Mouse (Mus musculus): ENCODE measurements at regions not wholly inside any gene's neighbourhood (a gene's known extent, or its start where the extent isn't known, plus 50 kb on each side); places are given as distances from the start of the nearest gene placed in this dataset.

DNA sequence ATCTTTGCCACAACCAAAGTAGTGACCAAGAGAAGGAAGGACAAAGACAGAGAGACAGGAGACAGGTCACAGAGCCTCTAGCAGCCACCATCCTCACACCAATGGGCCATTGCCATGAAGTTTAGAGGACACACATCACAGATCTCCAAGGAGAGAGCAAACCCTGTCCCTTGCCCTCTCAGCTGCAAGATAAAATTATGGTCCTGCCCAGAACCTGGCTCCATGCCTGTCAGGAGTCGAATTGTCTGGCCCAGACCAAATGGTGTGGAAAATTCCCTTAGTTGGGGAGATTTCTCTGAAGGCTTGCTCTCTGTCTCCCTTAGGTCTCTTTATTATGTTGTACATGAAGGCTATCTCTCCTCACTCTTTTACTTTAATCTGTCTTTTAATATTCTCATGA lies 147.4 kb downstream of the Fam76b start:
- in situ Hi-C loops (cut with MboI, MseI) = no loop called here

DNA sequence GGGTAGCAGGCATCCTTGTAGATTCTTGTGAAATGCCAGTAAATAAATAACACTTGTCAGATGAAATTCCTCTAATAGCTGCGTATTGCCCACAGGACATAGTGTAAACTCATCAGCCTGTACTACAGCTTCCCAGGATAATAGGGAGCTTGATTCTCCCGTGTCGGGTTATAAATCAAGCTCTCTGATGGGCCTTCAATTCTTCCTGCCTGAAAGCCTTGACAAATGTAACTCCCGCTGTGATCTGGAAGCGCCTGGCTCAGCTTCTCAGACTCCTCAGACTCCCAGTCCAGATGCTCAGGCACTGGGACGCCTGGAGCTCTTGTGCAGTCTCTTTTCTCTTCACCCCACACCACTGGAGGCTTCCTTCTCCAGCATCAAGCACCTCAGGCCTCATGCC lies 151.3 kb downstream of the Fam76b start:
- in situ Hi-C loops (cut with MboI, MseI) = no loop called here

DNA sequence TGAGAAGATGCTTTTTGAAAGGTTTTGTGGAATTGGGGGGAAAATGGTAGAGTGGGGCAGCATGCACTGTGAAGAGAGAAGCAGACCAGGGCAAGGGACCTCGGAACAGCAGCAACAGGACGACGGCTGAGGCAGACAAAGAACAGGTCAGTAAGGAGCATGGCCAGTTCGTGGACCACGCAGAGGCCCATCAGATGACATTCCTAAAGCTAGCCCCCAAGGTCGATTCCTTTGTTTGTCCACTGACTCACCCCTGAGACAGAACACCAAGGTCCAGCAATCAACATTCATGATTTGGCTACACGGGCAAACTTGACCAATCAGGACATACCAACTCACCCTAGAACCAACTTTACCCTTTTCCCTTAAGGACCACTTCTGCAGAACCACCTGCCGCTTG lies 160.0 kb downstream of the Fam76b start:
- in situ Hi-C loops (cut with MboI, MseI) = no loop called here

DNA sequence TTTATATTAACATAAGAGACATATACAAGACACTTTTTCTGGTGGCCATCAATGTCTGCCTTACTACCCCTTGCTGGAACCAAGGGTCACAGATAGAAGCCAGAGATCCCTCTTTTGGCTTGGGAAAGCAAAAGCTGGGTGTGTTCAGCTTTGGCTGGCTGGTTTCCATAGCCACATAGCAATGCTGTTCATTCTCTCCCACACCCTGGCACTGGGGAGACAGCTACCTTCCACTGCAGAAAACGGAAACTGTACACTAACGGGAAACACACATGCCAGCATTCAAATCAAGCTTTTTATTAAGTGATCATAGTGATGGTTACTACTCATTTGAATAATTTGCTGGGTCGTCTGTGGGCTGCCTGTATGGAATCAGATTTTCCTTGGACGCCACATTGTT lies 161.4 kb downstream of the Fam76b start:
- in situ Hi-C loops (cut with MboI, MseI) = no loop called here

DNA sequence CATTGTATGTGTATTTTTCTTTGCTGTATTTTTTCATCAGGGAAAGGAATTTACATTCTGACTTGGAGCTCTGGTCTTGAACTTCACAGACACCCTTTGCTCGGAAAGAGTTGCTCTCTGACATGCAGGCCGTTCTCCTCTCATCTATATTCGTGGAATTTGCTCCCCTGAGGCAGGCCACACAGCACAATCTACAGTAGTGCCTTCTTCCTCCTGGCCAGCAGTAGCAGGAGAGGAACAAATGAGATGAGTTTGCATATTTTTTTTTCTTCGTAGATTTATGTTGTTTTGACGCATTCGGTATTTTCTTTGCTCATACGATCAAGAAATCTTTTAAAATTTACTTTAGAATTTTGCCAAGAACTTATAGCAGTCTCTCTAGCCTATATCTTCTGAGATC lies 163.4 kb downstream of the Fam76b start:
- in situ Hi-C loops (cut with MboI, MseI) = no loop called here

DNA sequence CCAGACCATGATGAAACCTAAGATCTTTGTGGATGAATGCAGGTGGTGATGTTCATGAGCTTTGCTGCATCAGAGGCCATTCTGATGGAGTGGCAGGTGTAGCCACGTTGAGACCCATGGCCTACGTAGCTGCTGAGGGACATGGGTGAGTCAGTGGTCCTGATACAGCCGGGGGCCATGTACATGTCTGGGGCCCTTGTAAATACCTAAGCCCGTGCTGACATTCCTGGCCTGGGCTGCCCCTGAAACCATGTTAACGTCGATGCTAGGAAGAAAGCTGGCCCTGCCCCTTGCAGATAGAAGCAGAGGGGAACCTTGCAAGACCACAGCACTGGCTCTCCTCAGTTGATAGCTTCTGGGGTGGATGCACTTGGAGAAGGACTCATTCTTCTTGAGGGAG lies 165.2 kb downstream of the Fam76b start:
- in situ Hi-C loops (cut with MboI, MseI) = no loop called here

DNA sequence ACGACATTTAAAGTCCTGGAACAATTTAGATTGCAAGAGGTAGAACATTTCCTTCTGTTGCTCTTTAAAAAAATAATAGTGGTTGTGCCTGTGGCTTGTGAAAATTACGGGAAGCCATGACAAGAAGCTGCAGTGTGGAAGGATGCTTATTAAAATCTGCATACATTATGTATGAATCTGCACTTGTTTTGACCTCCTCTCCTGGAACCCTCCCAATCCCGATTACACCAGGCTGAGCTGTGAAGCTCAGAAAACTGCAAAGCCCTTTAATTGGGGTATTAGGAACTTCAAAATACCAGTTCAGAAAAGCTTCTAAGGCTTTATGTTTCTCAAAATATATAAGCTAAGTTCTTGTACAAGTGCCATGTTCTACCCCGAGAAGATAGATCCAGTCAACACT lies 171.8 kb downstream of the Fam76b start:
- in situ Hi-C loops (cut with MboI, MseI) = no loop called here

DNA sequence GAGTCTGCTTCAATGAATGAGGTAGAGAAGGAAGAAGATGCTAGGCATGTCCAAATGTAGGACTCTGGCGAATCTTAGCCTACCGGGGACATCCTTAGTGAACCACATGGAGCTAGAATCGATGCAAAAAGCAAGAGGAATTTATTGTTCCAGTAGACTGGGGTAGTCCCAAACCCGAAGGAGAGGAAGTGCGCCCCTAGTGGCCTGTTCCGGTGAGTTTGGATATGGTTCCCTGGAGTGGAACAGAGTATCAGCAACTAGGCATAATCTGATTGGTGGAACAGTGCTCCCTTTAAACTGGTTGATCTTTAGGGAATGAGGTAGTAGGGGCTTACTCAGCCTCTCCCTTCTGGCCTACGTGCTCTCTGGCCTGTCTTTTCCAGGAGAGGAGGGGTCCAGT lies 174.0 kb downstream of the Fam76b start:
- in situ Hi-C loops (cut with MboI, MseI) = no loop called here

DNA sequence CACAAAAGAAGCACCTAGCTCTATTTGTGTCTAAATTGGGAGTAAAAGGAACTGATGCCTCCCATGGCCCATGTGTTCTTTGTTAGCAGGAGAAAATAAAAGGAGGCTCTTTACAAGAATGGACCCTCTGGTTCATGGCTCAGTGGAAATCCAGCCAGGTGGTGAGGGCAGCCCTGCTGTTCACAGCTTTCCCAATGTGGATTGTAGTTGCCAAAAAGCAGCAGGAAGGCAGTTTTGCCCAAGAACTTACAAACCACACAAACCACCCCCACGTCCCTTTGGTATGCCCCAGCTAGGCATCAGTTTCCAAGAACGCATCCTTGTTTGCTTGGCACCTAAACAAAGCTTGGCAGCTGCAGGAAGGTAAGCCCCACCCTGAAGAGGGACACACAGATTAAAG lies 174.7 kb downstream of the Fam76b start:
- in situ Hi-C loops (cut with MboI, MseI) = no loop called here

DNA sequence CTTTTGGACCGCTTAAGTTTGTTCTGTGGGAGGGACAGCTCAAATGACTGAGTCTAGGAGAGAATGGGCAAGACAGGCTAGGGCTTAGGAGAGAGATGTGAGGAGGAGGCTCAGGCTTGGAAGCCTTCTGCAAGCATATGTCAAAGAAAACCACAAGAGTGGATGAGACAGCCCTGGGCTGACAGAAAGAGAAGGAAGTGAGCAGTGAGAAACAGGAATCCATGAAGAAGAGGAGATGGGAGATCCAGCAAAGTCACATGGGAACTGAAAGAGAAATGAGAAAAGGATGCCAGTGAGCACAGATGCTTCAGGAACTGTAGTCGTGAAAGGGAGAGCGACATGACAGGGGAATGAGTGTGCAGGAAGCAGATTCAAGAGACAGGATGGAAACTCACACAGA lies 175.6 kb downstream of the Fam76b start:
- in situ Hi-C loops (cut with MboI, MseI) = no loop called here

DNA sequence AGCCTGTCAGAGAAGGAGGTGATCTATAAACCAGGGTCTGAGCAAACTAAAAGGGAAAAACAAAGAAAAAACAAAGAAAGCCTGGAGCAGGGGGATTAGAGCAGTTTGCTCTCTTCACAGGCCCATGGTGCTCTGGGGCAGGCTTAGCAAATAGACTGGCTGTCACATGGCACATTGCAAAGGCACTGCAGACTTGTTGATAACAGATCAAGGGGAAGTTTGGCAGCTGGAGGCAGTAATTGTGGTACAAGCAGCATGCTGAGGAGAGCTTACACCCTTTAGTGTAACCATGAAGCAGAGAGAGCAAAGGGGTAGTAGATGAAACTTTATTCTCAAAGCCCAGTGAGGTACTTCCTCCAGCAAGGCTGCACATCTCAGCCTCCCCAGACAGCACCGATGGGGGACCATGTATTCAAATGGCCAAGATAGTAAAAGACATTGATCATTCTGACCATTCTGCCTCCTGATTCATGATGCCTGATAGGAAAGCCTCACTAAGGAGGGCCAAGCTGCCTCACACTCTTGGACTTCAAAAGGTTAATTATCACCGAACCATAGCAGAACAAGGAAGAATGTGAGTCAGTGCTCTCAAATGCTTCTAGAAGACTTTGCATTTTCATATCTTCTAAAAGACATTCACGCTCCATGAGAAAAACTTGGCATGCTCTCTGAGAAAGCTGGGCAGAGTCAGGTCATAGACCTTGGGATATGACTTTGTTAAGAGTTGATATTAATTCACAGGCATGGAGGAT lies 178.9 kb downstream of the Fam76b start:
- in situ Hi-C loops (cut with MboI, MseI) = loop anchor here in 1 of 2 experiments (5.0 kb wide), 1 partner anchor 109 kb away; no protein-coding TSS in a partner anchor

DNA sequence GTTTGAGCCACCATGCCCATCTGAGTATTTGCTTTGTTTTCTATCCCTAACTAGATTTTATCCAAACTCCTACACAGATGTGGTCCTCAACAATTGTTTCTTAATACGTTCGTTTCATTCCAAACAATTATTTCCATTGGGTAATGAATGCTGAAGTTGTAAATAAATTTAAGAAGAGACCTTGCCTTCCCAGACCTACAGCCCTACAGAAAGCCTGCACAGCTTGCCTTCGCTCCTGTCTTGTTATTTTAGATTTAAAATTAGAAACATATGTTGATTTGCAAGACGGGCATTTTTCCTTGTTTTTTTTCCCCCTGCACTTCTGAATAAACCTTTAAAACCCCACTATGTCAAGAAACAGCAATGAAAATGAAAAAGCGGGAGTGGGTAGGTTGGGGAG lies 181.9 kb downstream of the Fam76b start:
- in situ Hi-C loops (cut with MboI, MseI) = loop anchor here in 1 of 2 experiments (5.0 kb wide), 1 partner anchor 112 kb away; no protein-coding TSS in a partner anchor

DNA sequence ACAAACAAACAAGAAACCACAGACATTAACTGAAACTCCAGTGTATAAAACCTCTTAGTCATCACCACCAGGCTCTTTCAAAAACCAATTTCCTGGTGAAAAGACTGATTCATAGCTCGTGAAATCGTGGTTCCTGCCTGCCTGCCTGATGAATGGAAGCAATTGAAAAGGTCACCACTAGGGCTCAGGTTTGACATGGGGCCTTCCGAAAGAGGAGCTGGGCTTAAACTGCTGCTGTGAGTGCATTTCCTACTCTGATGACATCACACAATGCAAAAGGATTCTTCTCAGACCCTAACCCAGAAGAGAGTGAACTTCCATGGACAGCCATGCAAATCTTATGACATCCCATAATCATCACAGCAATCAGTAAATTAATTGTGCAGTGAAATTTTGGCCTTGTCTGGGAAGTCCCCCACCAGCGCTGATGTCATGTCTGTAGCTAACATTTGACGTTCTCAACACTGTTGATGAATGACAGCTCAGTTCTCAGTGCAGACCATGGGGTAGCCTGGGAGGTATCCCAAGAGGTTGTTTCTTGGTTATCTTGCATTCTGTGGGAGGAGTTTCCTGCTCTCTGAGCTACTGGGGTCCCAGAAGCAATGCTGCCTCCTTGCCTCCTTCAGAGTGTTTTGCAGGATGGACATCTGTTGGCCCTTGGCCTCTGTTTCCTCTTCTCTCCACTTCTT lies 182.9 kb downstream of the Fam76b start:
- in situ Hi-C loops (cut with MboI, MseI) = loop anchor here in 1 of 2 experiments (5.0 kb wide), 1 partner anchor 62 kb away; no protein-coding TSS in a partner anchor

DNA sequence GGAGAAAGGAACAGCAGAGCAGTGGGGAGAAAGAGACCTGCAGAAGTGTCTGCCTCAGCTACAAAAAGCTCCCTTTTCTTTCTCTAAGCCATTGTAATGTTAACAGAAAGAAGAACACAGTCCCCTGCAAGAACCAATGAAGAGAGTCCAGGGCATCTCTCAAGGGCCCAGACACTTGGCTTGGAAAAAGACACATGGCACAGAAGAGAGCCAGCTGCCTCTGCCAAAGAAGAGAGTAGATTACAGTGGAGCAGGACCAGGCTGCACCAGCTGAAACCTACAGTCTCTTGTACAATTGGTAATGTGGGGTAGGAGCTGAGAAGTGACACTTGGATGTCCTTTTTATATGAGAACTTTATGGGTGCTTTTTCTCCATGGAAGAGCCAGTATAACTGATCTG lies 196.7 kb downstream of the Fam76b start:
- in situ Hi-C loops (cut with MboI, MseI) = no loop called here

DNA sequence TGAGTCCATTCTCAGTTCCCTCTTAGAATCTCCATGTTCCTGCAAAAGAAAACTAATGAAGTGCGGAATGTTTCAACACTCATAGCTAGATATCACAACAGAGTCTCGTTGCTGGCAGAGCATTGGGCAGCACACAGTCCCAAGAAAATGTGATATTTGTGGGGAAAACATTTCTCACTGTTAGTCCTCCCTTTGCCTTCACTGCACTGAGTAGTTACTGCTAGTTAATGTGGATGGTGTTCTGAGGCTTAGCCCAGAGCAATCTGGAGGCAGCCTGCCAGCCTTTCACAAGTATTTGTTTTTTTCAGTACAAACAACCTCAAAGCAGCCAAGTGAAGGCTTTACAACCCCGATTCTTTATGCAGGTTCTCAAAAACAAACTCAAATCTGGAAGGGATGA lies 197.2 kb downstream of the Fam76b start:
- in situ Hi-C loops (cut with MboI, MseI) = no loop called here

DNA sequence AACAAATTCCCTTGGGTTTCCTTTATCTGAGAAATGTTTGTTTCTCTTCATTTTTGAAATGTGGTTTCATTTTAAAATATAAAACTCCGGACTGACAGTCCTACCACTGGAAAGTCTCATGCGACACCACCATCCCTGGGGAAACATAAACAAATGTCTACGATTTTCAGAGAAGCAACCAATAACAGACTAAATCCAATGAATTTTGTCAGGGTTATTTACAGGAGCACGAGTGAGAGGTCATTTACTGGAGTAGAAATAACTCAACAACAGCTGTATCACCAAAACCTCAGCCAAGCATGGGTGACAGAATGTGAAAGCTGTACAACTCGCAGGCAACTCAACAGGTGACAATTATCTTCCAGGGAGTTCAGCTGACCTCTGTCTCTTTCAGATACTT lies 200.5 kb downstream of the Fam76b start:
- in situ Hi-C loops (cut with MboI, MseI) = no loop called here

DNA sequence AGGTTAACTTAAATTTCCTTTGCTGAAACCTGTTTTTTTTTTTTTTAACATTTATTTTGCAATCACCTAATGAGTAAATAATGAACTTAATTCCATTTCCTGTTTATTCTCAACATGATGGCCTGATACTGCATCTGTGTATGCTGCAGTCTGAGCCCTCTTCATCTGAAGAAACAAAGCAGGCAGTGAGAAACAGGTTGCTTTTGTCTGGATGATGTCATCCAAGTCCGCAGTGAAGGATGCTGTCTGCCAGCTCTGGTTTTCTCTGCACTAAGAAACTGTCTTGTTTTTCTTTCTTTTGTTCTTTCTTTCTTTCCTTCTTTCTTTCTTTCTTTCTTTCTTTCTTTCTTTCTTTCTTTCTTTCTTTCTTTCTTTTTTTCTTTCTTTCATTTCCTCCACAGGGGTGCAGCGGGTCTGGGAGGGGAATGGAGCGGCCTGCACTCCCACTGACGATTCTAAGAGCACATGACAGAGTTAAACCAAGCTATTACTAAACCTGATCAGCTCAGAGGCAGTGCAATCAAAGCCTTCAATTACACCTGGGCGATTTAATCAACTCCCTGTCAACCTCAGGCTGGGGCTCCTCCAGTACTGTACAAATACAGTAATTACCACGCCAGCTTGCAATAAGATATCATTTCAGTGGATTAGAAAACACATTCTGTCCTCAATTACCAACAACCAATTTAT lies 204.0 kb downstream of the Fam76b start:
- in situ Hi-C loops (cut with MboI, MseI) = no loop called here

DNA sequence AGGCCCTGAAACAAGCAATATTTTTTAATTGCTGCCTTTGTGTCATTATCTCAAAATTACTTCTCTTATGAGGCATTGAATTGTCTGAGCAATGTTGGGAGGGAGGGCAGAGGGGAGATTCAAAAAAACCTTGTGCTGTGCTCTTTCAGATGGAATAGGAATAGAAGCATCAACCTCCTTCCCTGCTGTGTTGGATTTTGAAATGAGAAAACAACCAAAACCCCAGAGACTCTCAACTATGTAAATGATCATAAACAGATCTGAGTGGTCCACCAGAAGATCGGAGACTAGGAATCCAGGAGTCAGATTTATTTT lies 204.5 kb downstream of the Fam76b start:
- in situ Hi-C loops (cut with MboI, MseI) = no loop called here

DNA sequence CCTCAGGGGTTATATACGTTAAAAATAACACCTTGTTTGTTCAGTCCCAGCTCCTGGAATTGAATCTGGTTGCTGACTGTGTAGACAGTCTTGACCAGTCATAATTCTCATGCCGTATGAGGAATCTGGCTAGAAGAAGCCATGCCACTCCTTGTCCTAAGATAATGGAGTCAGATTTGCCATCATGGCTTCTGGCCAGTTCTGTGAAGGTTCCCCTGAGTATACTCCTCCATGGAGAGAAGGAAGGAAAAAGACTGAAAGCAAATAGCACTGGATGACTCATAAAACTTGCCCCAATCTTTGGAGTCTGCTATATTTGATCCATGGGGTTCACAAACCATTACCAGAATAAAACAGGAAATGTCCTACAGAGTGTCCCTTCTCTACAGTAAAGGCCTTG lies 208.0 kb downstream of the Fam76b start:
- in situ Hi-C loops (cut with MboI, MseI) = no loop called here

DNA sequence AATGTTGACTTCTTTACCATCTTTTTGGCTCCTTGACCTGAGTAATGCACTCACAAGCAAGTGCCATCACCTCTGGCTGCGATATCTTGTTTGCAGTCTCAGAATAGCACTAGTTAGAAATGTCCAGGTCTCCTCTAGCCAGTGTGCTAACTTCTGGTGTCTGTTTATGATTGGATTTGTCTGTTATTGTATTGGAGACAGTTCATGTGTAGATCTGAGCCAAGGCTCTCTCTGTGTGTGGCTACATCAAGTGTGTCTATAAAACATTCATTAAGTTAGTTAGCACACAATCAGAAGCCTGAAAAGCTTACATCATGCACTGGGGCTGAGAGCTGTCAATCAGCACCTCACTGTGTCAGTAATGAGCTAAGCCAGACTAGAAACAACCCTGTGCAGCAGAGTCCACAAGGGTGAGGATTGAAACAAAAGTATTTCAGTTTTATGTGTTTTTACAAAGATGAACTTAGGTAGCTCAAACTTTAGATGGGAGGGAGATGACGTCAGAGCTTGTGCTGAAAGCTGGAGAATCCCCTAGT lies 214.5 kb downstream of the Fam76b start:
- in situ Hi-C loops (cut with MboI, MseI) = no loop called here

DNA sequence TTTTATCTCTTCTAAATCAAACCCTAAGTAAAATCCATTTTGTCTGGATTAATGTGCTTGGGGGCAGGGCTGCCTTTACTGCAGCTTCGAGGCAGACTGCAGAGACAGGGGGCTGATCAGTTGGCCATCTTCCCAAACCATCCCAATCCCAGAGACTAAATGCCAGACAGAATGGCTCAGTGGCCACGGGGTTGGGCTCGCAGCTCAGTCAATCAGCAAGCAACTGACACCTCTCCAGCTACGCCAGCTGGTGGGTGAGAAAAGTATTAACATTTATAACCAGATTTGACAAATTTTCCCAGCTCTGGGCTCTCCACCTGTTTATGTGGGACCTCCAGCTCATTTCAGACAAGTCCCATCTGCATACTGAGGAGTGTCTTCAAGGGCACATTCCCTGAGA lies 220.7 kb downstream of the Fam76b start:
- in situ Hi-C loops (cut with MboI, MseI) = no loop called here

DNA sequence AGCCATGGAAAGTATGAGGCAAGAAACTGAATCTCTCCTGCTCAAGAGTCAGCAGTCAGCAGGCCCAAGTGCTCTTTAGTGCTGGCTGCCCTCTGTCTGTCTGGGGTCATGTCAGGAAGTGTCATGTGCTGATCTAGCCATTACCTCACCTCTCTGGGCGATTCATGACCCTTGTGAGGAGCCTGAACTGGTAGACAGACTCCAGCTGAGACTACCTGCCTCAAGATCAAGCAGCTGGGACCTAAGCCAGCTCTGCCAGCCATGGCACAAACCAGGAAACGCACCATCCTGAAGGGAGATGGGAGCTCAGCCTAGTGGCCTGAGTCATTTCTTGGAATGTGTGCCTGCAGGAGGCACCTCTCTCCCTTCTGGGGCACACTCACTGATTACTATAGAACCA lies 221.2 kb upstream of the Sesn3 start:
- in situ Hi-C loops (cut with MboI, MseI) = no loop called here

Measured in T-helper 17 cell (primary cell).